Mouse (Mus musculus): ENCODE results near the gene Gm44579.
A peak's percentile ranks its signal among the peaks of the same experiment; 100 is the strongest.

The Gm44579 gene

GRCm38 (mm10) chr15:98220877-98221276, at the start of gene Gm44579, which contains the start of gene Olfr287:
Gene Gm44579 (minus strand): TSS chr15:98220977.
Gene Olfr287 (minus strand): TSS chr15:98221056.
- ATAC-seq (ENCODE audit: low TSS enrichment): no peak

- ATAC-seq (ENCODE audit: low TSS enrichment): no peak
Measured at GRCm38 (mm10) chr15:98257776-98258175, 37.0 kb upstream of the Gm44579 start.

DNA sequence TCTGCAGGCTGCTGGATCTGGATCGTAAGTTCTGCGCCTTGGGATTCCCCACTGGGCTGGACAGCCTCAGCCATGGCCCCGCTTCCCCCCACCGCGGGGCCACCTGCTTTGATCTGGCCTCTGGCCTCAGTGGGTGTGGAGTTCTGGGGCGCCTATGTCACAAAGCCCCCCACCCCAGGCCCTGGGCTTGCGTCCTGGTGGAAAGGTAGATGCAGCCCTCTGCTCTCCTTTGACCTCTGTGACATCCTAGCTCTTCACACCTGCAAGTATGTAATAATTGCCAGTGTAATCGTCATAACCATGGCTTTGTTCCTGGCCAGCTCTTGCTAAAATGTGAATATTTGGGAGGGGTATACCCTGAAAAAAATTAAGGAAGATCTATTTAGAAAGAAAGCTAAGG, 36.4 kb upstream of the Gm44579 start, which contains the start of gene H1fnt:
H1fnt (minus strand) TSS at position 101 of the 400 bp plus-strand sequence.
- no peak for ATAC-seq (ENCODE audit: low TSS enrichment)

- ATAC-seq (ENCODE audit: low TSS enrichment): no peak
Measured at GRCm38 (mm10) chr15:98256271-98256670, 35.5 kb upstream of the Gm44579 start.

GRCm38 (mm10) chr15:98235442-98235841, 14.7 kb upstream of the Gm44579 start:
- no peak for ATAC-seq (ENCODE audit: low TSS enrichment)

DNA sequence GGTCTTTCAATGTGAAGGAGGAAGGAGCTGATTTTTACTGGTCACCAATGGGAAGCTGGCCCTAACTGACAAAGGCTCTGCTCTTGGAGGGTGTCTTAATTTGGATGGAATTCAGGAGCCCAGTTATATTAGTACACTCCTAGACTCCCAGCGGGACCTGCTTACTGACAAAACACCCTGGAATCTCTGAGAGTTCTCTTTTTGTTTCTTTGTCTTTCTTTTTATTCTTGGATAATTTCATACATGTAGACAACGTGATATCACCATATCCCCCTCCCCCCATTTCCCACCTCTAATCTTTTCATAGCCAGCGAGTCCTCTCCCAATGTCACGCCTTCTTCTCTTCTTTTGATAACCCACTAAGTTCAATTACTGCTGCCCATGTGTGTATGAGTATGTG, 13.6 kb upstream of the Gm44579 start, which contains the start of gene Olfr286:
Olfr286 (minus strand) TSS at position 101 of the 400 bp plus-strand sequence.
- ATAC-seq (ENCODE audit: low TSS enrichment): no peak

DNA sequence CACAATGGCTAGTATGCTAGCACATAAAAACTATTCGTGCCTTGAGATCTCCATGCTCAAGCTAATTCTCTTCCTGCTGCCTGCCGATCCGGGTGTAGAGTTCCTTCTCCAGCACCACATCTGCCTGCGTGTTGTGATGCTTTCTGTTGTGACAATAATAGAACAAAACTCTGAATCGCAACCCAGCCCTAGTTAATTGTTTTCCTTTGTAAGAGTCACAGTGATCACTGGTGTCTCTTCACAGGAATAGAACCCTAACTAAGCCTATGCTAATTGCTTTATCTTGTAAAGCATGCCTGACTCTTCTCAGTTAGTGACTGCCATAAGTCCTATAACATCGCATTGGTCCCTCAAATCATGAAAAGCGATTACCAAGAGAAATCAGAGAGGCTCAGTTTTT, 5.3 kb upstream of the Gm44579 start:
- ATAC-seq (ENCODE audit: low TSS enrichment): no peak

- ATAC-seq (ENCODE audit: low TSS enrichment): no peak
Measured at GRCm38 (mm10) chr15:98225610-98226009, 4.8 kb upstream of the Gm44579 start.

- ATAC-seq (ENCODE audit: low TSS enrichment): no peak
Measured at GRCm38 (mm10) chr15:98222377-98222776, 1.6 kb upstream of the Gm44579 start.

GRCm38 (mm10) chr15:98214130-98214529, 6.6 kb downstream of the Gm44579 start:
- ATAC-seq (ENCODE audit: low TSS enrichment): no peak

DNA sequence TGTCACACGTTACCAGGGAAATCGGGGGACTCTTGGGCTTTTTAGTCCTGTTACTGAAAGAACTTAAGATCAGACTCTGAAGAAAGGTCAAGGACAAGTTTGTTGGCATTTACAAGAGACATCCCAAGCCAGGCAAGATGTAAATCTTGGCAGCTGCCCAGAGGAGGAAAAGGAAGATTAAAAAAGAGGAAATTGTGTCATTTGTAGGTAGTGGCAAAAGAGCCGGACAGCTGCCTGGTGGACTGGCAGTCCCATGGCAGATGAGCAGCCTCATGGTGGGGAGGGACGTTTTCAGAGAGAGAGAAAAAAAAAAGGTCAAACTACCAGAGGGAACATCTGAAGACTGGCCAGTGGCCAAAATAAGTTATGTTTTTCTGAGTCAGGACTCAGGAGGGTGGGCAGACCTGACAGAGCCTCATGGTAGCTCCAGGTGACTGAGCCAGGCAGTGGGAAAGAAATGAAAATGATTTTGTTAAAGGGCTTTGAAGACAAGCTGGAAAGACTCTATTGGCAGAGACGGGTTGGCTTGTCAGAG, 7.4 kb downstream of the Gm44579 start:
- ATAC-seq (ENCODE audit: low TSS enrichment): no peak

- no peak for ATAC-seq (ENCODE audit: low TSS enrichment)
Measured at GRCm38 (mm10) chr15:98209676-98210075, 11.1 kb downstream of the Gm44579 start.

DNA sequence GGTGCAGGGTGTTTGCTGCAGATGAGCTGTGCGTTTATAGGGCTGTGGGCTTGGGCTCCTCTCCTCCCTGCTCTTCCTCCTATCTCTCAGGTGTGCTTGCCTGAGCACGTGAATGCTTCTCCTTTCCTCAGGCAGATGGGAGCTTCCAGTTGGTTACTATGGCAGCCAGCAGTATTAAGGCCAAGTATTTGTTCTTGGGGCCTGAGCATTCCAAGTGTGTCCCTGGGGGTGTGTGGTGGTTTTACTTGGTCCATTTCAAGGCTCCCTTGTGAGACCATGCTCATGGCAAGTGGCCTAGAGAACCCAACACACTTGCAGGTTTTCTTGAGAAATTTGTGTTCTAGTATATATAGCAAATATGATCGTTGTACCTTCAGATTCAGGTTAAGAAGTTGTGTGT, 25.3 kb downstream of the Gm44579 start, which contains the start of gene Olfr288:
Olfr288 (minus strand) TSS at position 101 of the 400 bp plus-strand sequence.
- ATAC-seq (ENCODE audit: low TSS enrichment): no peak

DNA sequence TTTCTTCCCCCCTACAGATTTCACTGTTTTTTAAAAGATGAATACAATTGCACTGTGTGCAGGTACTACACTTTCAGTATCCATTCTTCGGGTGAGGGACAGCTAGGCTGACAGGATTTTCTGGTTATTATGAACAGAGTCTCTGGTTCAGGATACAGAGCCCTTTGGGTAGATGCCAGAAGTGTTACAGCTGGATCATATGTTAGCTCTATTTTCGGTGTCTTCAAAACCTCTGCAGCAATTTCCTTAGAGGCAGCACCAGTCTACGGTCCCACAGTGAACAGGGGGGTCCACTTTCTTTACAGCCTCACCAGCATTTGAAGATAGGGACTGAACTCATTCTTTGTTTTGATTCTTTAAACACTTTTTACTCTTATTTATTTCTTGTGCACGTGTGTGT, 36.3 kb downstream of the Gm44579 start:
- no peak for ATAC-seq (ENCODE audit: low TSS enrichment)

- no peak for ATAC-seq (ENCODE audit: low TSS enrichment)
Measured at GRCm38 (mm10) chr15:98181856-98182570, 38.8 kb downstream of the Gm44579 start.

- ATAC-seq (ENCODE audit: low TSS enrichment): peak; percentile 95
Measured at GRCm38 (mm10) chr15:98181132-98181711, 39.6 kb downstream of the Gm44579 start.

DNA sequence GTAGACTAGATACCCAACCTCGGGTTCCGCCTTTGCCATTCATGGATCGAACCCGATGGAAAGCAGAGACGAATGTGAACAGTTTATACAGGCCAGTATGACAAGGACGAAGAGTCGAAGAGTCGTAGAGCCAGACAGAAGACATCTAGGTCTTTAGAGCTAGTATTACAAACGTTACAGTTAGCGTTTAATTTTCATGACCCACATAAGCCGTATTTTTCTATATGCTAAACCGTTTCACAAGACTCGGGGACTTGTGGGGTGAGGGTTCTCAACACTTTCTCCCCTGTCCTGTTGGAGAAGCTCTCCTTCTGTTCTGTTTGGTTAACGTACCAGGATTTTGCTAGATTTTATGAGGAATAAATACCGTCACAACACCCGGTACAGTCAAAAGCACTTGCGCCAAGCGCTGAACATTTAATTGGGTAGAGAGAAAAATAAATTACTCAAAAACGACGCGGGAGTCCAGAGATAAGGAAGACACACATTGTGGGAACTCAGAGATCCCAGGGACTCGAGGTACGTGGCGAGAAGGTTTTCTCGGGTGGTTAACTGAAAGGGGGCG, 40.1 kb downstream of the Gm44579 start:
- ATAC-seq (ENCODE audit: low TSS enrichment): peak; percentile 18; the same call in 1 of the 2 replicates

DNA sequence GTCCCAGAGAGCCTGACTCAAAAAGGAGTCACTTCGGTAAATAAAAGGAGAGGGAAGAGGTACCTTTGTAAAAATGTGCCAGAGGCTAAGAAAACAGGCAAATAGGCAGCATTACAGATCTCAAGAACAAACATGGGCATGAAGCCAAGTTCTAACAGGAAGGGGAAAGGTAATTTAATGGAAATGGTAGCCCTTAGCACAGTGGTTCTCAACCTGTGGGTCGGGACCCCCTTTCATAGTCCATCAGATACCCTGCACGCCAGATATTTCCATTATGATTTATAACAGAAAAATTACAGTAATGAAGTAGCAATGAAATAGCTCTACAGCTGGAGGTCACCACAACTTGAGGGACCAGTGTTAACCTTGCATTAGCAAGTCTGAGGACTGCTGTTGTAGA, 43.5 kb downstream of the Gm44579 start:
- ATAC-seq (ENCODE audit: low TSS enrichment): no peak

DNA sequence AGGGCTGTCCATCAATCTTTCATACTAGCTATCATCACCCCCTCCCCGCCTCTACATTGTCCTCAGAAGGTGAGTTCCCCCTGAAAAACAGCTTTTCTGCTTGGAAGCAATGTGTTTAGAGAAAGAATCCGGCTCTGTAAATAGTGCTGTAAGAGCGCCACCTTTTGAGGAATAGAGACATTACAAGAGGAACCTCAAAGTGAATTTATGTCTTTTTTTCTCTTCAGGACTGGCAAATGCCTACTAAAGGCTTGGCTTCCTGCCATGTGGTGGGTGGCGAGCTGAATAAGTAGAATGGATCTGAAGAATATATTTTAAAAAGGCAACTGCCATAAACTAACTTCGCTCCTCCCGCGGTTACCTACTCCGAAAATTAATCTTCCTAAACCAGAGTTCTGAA, 47.0 kb downstream of the Gm44579 start:
- ATAC-seq (ENCODE audit: low TSS enrichment): peak; percentile 17

DNA sequence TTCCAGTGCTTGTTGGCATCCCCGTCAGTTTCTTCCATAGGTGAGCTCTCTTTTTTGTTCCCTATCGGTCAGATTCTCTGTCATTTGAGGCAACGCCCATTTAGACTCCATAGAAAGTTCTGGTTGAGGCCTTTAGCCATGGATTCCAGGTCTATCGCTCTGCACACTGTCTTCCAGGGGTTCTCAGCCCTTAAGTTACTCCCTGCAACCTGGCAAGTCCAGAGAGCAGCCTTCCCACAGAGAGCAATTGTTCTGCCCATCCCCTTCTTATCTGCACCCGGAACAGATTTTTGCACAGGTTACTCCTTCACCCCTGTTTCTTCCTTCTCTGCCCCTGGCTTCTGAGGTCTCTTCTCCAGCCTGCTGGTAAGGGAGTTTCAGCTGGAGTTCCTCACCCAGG, 48.7 kb downstream of the Gm44579 start:
- ATAC-seq (ENCODE audit: low TSS enrichment): no peak

- no peak for ATAC-seq (ENCODE audit: low TSS enrichment)
Measured at GRCm38 (mm10) chr15:98170917-98171316, 49.9 kb downstream of the Gm44579 start.

- ATAC-seq (ENCODE audit: low TSS enrichment): peak; percentile 55
Measured at GRCm38 (mm10) chr15:98170365-98170764, 50.4 kb downstream of the Gm44579 start.

DNA sequence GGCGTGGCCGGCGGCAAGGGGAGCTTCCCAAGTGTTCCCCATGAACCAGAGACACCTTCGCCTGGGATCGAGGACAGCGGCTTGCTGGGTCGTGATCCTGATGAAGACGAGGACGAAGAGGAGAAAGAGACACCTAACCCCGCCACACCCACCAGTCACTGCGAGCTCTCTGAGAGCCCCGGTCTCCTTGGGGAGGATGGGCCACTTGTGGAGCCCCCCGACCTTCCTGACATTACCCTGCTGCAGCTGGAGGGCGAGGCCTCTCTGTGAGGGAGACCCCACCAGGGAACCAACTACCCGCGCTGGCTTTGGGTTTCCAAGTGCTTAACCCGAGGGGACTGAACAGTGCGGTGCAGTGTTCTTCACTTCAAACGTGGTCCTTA, 52.2 kb downstream of the Gm44579 start:
- no peak for ATAC-seq (ENCODE audit: low TSS enrichment)

Data from frontal cortex, adult (tissue).